Mouse (Mus musculus) G1E (cell line): ENCODE measurements at regions not wholly inside any gene's neighbourhood (a gene's known extent, or its start where the extent isn't known, plus 50 kb on each side); places are given as distances from the start of the nearest gene placed in this dataset.

Source experiments
- CTCF ChIP-seq: IDR thresholded peaks from 2 replicates; pipeline ENCODE4 v1.5.1; 2012; ENCODE audit warnings: low read depth, low read length, inconsistent platforms, mixed read lengths
- GATA1 ChIP-seq: IDR thresholded peaks from 2 replicates; pipeline ENCODE4 v1.6.1; 2012; ENCODE audit warnings: borderline replicate concordance, low read length, inconsistent platforms, mixed read lengths
- GATA2 ChIP-seq: IDR thresholded peaks from 2 replicates; pipeline ENCODE4 v1.6.1; 2012; ENCODE audit warnings: low read depth, low read length, inconsistent platforms, borderline replicate concordance

DNA sequence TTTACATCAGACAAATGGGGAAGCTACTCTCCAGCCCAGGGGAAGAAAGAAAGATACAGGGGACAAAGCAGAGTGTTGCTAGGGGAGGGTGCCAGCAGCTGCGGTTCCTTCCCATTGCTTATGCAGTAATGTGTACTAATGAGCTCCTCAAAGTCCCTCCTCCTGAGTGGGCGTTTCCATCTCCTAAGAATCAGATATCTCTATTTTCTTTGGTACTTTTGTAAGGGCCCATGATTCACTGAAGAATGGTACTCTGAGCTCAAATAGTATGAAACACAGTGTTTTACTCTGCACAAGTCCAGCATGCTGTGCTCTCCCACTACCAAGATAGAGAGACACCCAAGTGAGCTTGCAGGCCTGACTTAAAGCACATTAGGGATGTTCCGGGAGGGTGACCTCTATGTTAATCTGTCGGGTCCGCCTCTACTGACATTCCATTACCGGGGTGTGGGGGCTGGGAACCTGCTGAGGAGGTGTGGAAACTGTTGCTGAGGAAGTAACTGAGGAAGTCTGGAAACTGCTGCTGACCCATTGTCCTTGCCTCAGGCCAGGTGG is 114.8 kb upstream of the Ttc29 start:
- TF ChIP-seq GATA1: no peak
- TF ChIP-seq CTCF: no peak
- TF ChIP-seq GATA2: no peak
